Mouse (Mus musculus) testis, adult 2 months (tissue): Measurements from ENCODE around the gene Myo1g.

Experiments
- CTCF ChIP-seq: fragments of 200-500 bp; IDR thresholded peaks from 2 replicates; pipeline ENCODE4 v1.5.1; 2012; ENCODE audit warnings: low read depth, mild to moderate bottlenecking, inconsistent platforms, low read length, moderate library complexity; ENCODE audit not compliant: control insufficient read depth, insufficient read depth, insufficient replicate concordance
- POLR2A ChIP-seq: fragments of 200-500 bp; IDR thresholded peaks from 2 replicates; pipeline ENCODE4 v1.6.1; 2012; ENCODE audit warnings: low read depth, mild to moderate bottlenecking, inconsistent platforms, low read length, moderate library complexity; ENCODE audit not compliant: control insufficient read depth

DNA sequence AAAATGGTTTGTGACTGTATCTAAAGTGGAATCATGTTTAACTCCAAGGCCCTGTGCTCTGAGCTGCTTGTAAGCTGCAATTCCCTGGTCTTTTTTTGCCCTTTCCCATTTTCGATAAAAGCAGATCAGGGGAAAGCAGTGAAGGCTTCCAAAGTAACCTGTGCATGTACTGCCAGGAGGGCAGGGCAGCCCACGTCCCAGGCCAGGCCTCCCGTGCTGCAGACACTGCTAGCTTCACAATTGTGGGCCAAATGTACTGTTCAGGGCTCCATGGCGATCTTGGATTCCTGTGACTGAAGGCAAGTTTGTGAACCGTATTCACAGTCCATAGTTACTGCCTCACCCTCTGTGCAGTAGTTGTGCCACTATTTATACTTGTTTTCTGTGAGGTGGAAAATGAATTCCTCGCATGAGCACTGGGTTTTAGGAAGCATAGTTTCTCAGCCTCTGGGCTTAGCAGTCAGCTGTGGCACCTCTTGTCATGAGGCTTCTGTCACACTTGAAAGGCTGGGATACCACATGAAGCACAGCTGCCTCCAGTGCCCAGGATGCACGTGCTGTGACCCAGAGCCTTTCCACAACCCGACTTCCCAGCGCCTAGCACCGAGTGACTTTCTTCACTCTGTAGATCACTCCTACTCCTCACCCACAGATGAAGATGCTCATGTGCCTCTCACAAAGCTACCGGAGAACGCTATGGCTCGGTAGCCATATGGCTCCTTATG, 39.9 kb downstream of the Myo1g start:
- no peak for TF ChIP-seq CTCF
- TF ChIP-seq POLR2A: no peak
